Mouse (Mus musculus): ENCODE data around the gene Cmpk2.
"Not testable (repeated sequence)": the region's sequence is repeated elsewhere in the genome, so short reads cannot be mapped to it uniquely, and the experiment has no call there.

Cmpk2 gene

GRCm38 (mm10) chr12:26469098-26470041, at the start of gene Cmpk2:
Cmpk2 (plus strand) TSS chr12:26469204.
- peak; percentile 83 to 87 for DNase-seq

GRCm38 (mm10) chr12:26424841-26425240, 44.2 kb upstream of the Cmpk2 start:
- no peak for DNase-seq

GRCm38 (mm10) chr12:26428771-26429170, 40.2 kb upstream of the Cmpk2 start:
- not testable (repeated sequence) for DNase-seq

GRCm38 (mm10) chr12:26436334-26436733, 32.7 kb upstream of the Cmpk2 start:
- DNase-seq = no peak

GRCm38 (mm10) chr12:26437950-26438349, 31.1 kb upstream of the Cmpk2 start:
- no peak for DNase-seq

GRCm38 (mm10) chr12:26439366-26439765, 29.6 kb upstream of the Cmpk2 start:
- DNase-seq = no peak

- peak; percentile 71 to 75 for DNase-seq
These were observed 24.9 kb upstream of the Cmpk2 start for GRCm38 (mm10) chr12:26444054-26444453.

GRCm38 (mm10) chr12:26444511-26444910, 24.5 kb upstream of the Cmpk2 start:
- DNase-seq = no peak

- DNase-seq = no peak
These were observed 22.5 kb upstream of the Cmpk2 start for GRCm38 (mm10) chr12:26446377-26447045.

- no peak for DNase-seq
These were observed 19.5 kb upstream of the Cmpk2 start for GRCm38 (mm10) chr12:26449483-26449882.

- DNase-seq = no peak
These were observed 17.9 kb upstream of the Cmpk2 start for GRCm38 (mm10) chr12:26451150-26451549.

GRCm38 (mm10) chr12:26452951-26453350, 16.1 kb upstream of the Cmpk2 start:
- no peak for DNase-seq

- no peak for DNase-seq
These were observed 14.3 kb upstream of the Cmpk2 start for GRCm38 (mm10) chr12:26454682-26455081.

GRCm38 (mm10) chr12:26456028-26456698, 12.8 kb upstream of the Cmpk2 start, which contains the start of gene Rsad2:
Rsad2 (minus strand) TSS chr12:26456452.
- DNase-seq = no peak

- DNase-seq = no peak
These were observed 8.9 kb upstream of the Cmpk2 start for GRCm38 (mm10) chr12:26460091-26460490.

GRCm38 (mm10) chr12:26465600-26465999, 3.4 kb upstream of the Cmpk2 start:
- no peak for DNase-seq

- DNase-seq = no peak
These were observed 1.0 kb downstream of the Cmpk2 start for GRCm38 (mm10) chr12:26470042-26470409.

- DNase-seq = no peak
These were observed 2.4 kb downstream of the Cmpk2 start for GRCm38 (mm10) chr12:26471376-26471775.

- DNase-seq = no peak
These were observed 3.9 kb downstream of the Cmpk2 start for GRCm38 (mm10) chr12:26472770-26473481.

GRCm38 (mm10) chr12:26473746-26474145, 4.7 kb downstream of the Cmpk2 start:
- DNase-seq = no peak

GRCm38 (mm10) chr12:26477198-26477597, 8.2 kb downstream of the Cmpk2 start:
- no peak for DNase-seq

GRCm38 (mm10) chr12:26478196-26479004, 9.4 kb downstream of the Cmpk2 start:
- no peak for DNase-seq
